Mouse (Mus musculus) MEL (cell line): ENCODE data around the gene Srp14. TPM values are rescaled to one million over a fixed set of nuclear protein-coding genes. Genes with fewer than 3 reads are reported as not detected.

Experiments
- DNase-seq: peaks from one replicate; pipeline ENCODE4 v3.0.0; 2011; ENCODE audit warnings: low read depth, low spot score
- H3K27ac ChIP-seq: 2 replicates; pipeline ENCODE4 v1.5.1; 2012; ENCODE audit warnings: low read depth, mild to moderate bottlenecking, control low read depth, low read length, moderate library complexity; ENCODE audit not compliant: control insufficient read depth
- H3K27me3 ChIP-seq, 2 experiments: fragments of 150-350 bp in 1 of 2; sonication (generic) in 1 of 2; 2 replicates each; pipeline ENCODE4 v1.6.1; 2012; ENCODE audit warnings: low read length in 2 of 2, mild to moderate bottlenecking in 2 of 2, improper control_type of control experiment in 1 of 2, moderate library complexity in 1 of 2; ENCODE audit not compliant: insufficient read depth in 2 of 2, control insufficient read depth in 1 of 2
- H3K36me3 ChIP-seq, 2 experiments: 2 replicates each; pipeline ENCODE4 v1.6.1; 2012 to 2014; ENCODE audit warnings: low read length in 2 of 2, improper control_type of control experiment in 1 of 2, inconsistent platforms in 1 of 2, mild to moderate bottlenecking in 1 of 2; ENCODE audit not compliant: insufficient read depth in 2 of 2, control insufficient read depth in 1 of 2
- H3K4me1 ChIP-seq, 2 experiments: fragments of 150-350 bp in 1 of 2; sonication (generic) in 1 of 2; 2 replicates each; pipeline ENCODE4 v1.6.1; 2012; ENCODE audit warnings: low read length in 2 of 2, improper control_type of control experiment in 1 of 2, mild to moderate bottlenecking in 1 of 2; ENCODE audit not compliant: insufficient read depth in 2 of 2, control insufficient read depth in 1 of 2
- H3K4me3 ChIP-seq, 2 experiments: fragments of 150-350 bp in 1 of 2; sonication (generic) in 1 of 2; 2 replicates each; pipeline ENCODE4 v1.5.1; 2012; ENCODE audit warnings: low read depth in 2 of 2, low read length in 2 of 2, mild to moderate bottlenecking in 2 of 2, moderate library complexity in 2 of 2, control low read depth in 1 of 2, improper control_type of control experiment in 1 of 2; ENCODE audit not compliant: control insufficient read depth in 1 of 2, insufficient read depth in 1 of 2
- H3K79me2 ChIP-seq: 2 replicates; pipeline ENCODE4 v1.6.1; 2012; ENCODE audit warnings: mild to moderate bottlenecking, low read length, moderate library complexity; ENCODE audit not compliant: control insufficient read depth, poor library complexity, insufficient read depth
- H3K9ac ChIP-seq: 2 replicates; pipeline ENCODE4 v1.6.1; 2012; ENCODE audit warnings: low read depth, mild to moderate bottlenecking, control low read depth, low read length, moderate library complexity; ENCODE audit not compliant: control insufficient read depth, poor library complexity, severe bottlenecking
- H3K9me3 ChIP-seq: fragments of 150-350 bp; sonication (generic); replicated peaks from 2 replicates; pipeline ENCODE4 v1.6.1; 2012; ENCODE audit warnings: mild to moderate bottlenecking, low read length, improper control_type of control experiment, moderate library complexity; ENCODE audit not compliant: insufficient read depth
- BHLHE40 ChIP-seq: IDR thresholded peaks from 2 replicates; pipeline ENCODE4 v1.6.1; 2012; ENCODE audit warnings: low read depth, mild to moderate bottlenecking, inconsistent platforms, low read length, improper control_type of control experiment, borderline replicate concordance
- CHD2 ChIP-seq: IDR thresholded peaks from 2 replicates; pipeline ENCODE4 v1.6.1; 2011; ENCODE audit warnings: low read length, improper control_type of control experiment
- CTCF ChIP-seq, 3 experiments: IDR thresholded peaks in 2 of 3; conservative IDR thresholded peaks in 1 of 3; 2 replicates each; pipeline ENCODE4 v1.5.1; 2011 to 2012; ENCODE audit warnings: low read length in 3 of 3, low read depth in 2 of 3, mild to moderate bottlenecking in 2 of 3, improper control_type of control experiment in 1 of 3, inconsistent platforms in 1 of 3, mixed read lengths in 1 of 3, moderate library complexity in 1 of 3; ENCODE audit not compliant: control insufficient read depth in 1 of 3, insufficient read depth in 1 of 3, poor library complexity in 1 of 3, severe bottlenecking in 1 of 3
- E2F4 ChIP-seq: IDR thresholded peaks from 2 replicates; pipeline ENCODE4 v1.6.1; 2011; ENCODE audit warnings: low read depth, low read length, improper control_type of control experiment, borderline replicate concordance
- ETS1 ChIP-seq: IDR thresholded peaks from 2 replicates; pipeline ENCODE4 v1.6.1; 2012; ENCODE audit warnings: low read depth, mild to moderate bottlenecking, inconsistent platforms, low read length, improper control_type of control experiment, moderate library complexity
- GABPA ChIP-seq: IDR thresholded peaks from 2 replicates; pipeline ENCODE4 v1.6.1; 2012; ENCODE audit warnings: low read depth, mild to moderate bottlenecking, inconsistent platforms, low read length, improper control_type of control experiment, moderate library complexity
- NELFE ChIP-seq: IDR thresholded peaks from 2 replicates; pipeline ENCODE4 v1.6.1; 2011; ENCODE audit warnings: low read depth, low read length, improper control_type of control experiment
- NRF1 ChIP-seq: IDR thresholded peaks from 2 replicates; pipeline ENCODE4 v1.6.1; 2014; ENCODE audit warnings: low read depth, mild to moderate bottlenecking, inconsistent platforms, low read length, improper control_type of control experiment, moderate library complexity; ENCODE audit not compliant: poor library complexity, insufficient read depth, severe bottlenecking
- RAD21 ChIP-seq: IDR thresholded peaks from 2 replicates; pipeline ENCODE4 v1.6.1; 2011; ENCODE audit warnings: mild to moderate bottlenecking, low read depth, low read length, improper control_type of control experiment
- RCOR1 ChIP-seq: IDR thresholded peaks from 2 replicates; pipeline ENCODE4 v1.6.1; 2012; ENCODE audit warnings: low read depth, mild to moderate bottlenecking, inconsistent platforms, low read length, improper control_type of control experiment
- SIN3A ChIP-seq: IDR thresholded peaks from 2 replicates; pipeline ENCODE4 v1.6.1; 2012; ENCODE audit warnings: low read length, improper control_type of control experiment, inconsistent platforms
- SMC3 ChIP-seq: IDR thresholded peaks from 2 replicates; pipeline ENCODE4 v1.6.1; 2011; ENCODE audit warnings: low read depth, low read length, improper control_type of control experiment
- TCF12 ChIP-seq: IDR thresholded peaks from 2 replicates; pipeline ENCODE4 v1.6.1; 2014; ENCODE audit warnings: low read depth, mild to moderate bottlenecking, inconsistent platforms, low read length, improper control_type of control experiment, moderate library complexity
- USF1 ChIP-seq: IDR thresholded peaks from 2 replicates; pipeline ENCODE4 v1.6.1; 2014; ENCODE audit warnings: low read depth, mild to moderate bottlenecking, inconsistent platforms, low read length, improper control_type of control experiment, moderate library complexity
- ZC3H11A ChIP-seq: IDR thresholded peaks from 2 replicates; pipeline ENCODE4 v1.6.1; 2012; ENCODE audit warnings: low read depth, mild to moderate bottlenecking, inconsistent platforms, low read length, improper control_type of control experiment
- ZMIZ1 ChIP-seq: IDR thresholded peaks from 2 replicates; pipeline ENCODE4 v1.6.1; 2012; ENCODE audit warnings: low read depth, mild to moderate bottlenecking, inconsistent platforms, low read length, improper control_type of control experiment, moderate library complexity
- polyA plus RNA-seq, 2 experiments: library from polyadenylated mRNA; stranded (reverse) in 1 of 2; unstranded in 1 of 2; fragments of >175 nt in 1 of 2; fragments of >200 nt in 1 of 2; gene quantifications; 2 replicates each; pipeline versions ENCODE4 v1.2.1 to v1.2.4; 2012; ENCODE audit warnings: low replicate concordance in 2 of 2, low read depth in 1 of 2; ENCODE audit not compliant: insufficient read length in 2 of 2, insufficient read depth in 1 of 2, missing spikeins in 1 of 2
- total RNA-seq: library from RNA; depleted of rRNA; stranded (reverse); fragments of 300-350 nt; gene quantifications from 2 replicates; pipeline ENCODE4 v1.2.3, GENCODE M21; 2012

The Srp14 gene
- total and polyA plus RNA-seq, 3 experiments: 235 to 272 TPM; not detected in 1

DNA sequence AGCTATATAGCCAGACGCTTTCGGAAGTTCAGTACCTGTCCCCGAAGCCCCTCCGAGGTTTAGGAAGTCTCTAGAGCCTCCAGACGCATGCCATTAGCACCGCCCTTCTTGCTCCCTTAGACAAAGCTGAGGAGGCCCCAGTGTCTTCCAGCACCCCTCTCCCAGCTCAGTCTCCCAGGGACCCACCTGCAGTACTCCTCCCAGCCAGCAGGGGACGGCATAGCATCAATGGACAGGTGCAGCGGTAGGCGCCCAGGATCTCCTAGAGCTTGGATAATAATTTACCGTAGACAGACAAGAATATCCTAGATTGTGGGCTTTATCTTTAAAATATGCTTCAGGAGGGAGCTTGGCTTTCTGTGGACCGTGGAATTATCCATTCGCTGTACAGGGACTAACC is 7.4 kb upstream of the Srp14 start:
- DNase-seq: peak; percentile 81
- H3K4me1 ChIP-seq: peaks cover 0 to 13% of the 10 kb centered on the region in 2 experiments; a peak in 2 of 4 replicates
- H3K9me3 ChIP-seq: no peaks in the 10 kb centered on the region
- H3K79me2 ChIP-seq: no peaks in the 10 kb centered on the region
- H3K9ac ChIP-seq: peak overlapping the region; percentile 36; the same call in 1 of the 2 replicates
- peak; percentile 95 to 99 (median 99) for TF ChIP-seq CTCF (IDR thresholded peaks at IDR 0.05 in 2 of 3, conservative IDR thresholded peaks at IDR 0.05 in 1 of 3; ENCODE audit: control insufficient read depth in 1 of 3, insufficient read depth in 1 of 3, low read depth in 2 of 3, low read length in 3 of 3, poor library complexity in 1 of 3, severe bottlenecking in 1 of 3)
- peak; percentile 89 for TF ChIP-seq RAD21
- TF ChIP-seq E2F4: no peak
- peak; percentile 45; the same call in 1 of the 2 replicates for TF ChIP-seq SIN3A
- TF ChIP-seq NELFE: no peak
- no peak for TF ChIP-seq CHD2
- peak; percentile 92 for TF ChIP-seq SMC3
- no peak for TF ChIP-seq USF1
- TF ChIP-seq ZC3H11A: peak; percentile 79
- no peak overlapping the region for H3K27ac ChIP-seq
- H3K27me3 ChIP-seq: no peaks in the 10 kb centered on the region
- H3K36me3 ChIP-seq: peaks cover 0 to 7% of the 10 kb centered on the region in 2 experiments; a peak in 1 of 4 replicates
- peak overlapping the region in 1 of 2 experiments; percentile 39; a peak in 2 of 4 replicates for H3K4me3 ChIP-seq

DNA sequence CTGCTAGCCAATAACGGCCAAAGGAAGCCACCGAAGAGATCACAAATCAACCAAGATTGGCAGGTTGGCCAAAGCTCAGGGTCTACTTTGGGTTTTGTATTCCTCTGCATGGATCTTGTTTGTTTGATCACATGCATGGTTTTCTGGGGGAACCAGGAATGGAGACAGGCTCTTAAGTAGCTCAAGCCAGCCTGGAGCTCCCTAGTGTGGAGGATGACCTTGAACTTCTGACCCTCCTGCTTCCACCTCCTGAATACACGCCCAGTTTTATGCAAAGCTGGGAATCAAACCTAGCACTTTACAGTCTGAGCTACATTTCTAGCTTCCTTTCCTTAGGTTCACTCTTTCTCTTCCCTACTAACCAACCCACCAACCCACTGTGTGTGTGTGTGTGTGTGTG is 5.9 kb upstream of the Srp14 start:
- no peaks in the 10 kb centered on the region for H3K9me3 ChIP-seq
- H3K79me2 ChIP-seq: no peaks in the 10 kb centered on the region
- no peak overlapping the region for H3K27ac ChIP-seq
- peaks cover 0 to 15% of the 10 kb centered on the region in 2 experiments; a peak in 2 of 4 replicates for H3K4me1 ChIP-seq
- no peak overlapping the region for H3K4me3 ChIP-seq
- TF ChIP-seq RCOR1 (no peak), SMC3 (no peak), NRF1 (no peak), TCF12 (no peak), GABPA (no peak), ZMIZ1 (no peak)
- TF ChIP-seq, all 39 proteins: peak for 0
- Histone ChIP-seq H3K27me3 (no peaks in the 10 kb centered on the region), H3K9ac (no peak overlapping the region), H3K36me3 (peaks cover 0 to 6% of the 10 kb centered on the region in 2 experiments; a peak in 1 of 4 replicates)
- DNase-seq: no peak

DNA sequence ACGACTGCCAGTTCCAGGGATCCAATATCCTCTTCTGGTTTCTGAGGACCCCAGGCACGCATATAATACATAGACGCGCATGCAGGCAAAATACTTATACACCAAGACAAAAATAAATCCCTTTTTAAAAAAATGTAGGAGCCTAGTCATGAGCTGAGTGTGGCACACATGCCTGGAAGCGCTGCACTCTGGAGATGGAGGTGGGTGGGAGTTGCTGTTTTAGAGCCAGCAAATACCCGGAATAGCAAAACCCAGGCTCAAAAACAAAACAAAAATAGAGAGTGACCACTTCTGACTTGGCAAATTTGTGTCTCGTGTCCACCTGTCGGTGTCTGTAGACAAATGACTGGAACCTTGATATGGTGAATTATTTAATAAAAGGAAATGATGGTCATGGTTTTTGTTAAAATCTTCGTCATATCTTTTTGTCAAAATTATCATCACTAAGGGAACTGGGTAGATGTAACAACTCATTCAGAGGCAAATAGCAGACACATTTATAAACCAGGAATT is 4.9 kb upstream of the Srp14 start:
- no peak overlapping the region for H3K9ac ChIP-seq
- no peak overlapping the region for H3K27ac ChIP-seq
- peaks cover 0 to 6% of the 10 kb centered on the region in 2 experiments; a peak in 1 of 4 replicates for H3K36me3 ChIP-seq
- no peak overlapping the region for H3K4me3 ChIP-seq
- H3K4me1 ChIP-seq: peaks cover 3 to 14% of the 10 kb centered on the region in 2 experiments; a peak in 3 of 4 replicates
- DNase-seq: no peak
- no peaks in the 10 kb centered on the region for H3K27me3 ChIP-seq
- TF ChIP-seq BHLHE40: no peak
- no peak for TF ChIP-seq SMC3
- TF ChIP-seq ETS1: no peak
- H3K79me2 ChIP-seq: peaks cover under 1% of the 10 kb centered on the region
- no peaks in the 10 kb centered on the region for H3K9me3 ChIP-seq
